Mouse (Mus musculus) bone marrow macrophage, adult 2 months (primary cell): ENCODE measurements around the gene Vars. TPM values are rescaled to one million over a fixed set of nuclear protein-coding genes. Genes with fewer than 3 reads are reported as not detected.
A peak's percentile ranks its signal among the peaks of the same experiment; 100 is the strongest.

ENCODE experiments used
- H3K27ac ChIP-seq: 2 replicates; pipeline ENCODE4 v1.5.1; 2012; ENCODE audit warnings: low read depth, low read length; ENCODE audit not compliant: insufficient read depth
- H3K4me1 ChIP-seq: 2 replicates; pipeline ENCODE4 v1.6.1; 2012; ENCODE audit warnings: low read length; ENCODE audit not compliant: control insufficient read depth, insufficient read depth
- H3K4me3 ChIP-seq: 2 replicates; pipeline ENCODE4 v1.5.1; 2012; ENCODE audit warnings: mild to moderate bottlenecking, low read length, moderate library complexity; ENCODE audit not compliant: insufficient read depth
- CTCF ChIP-seq: IDR thresholded peaks from 2 replicates; pipeline ENCODE4 v1.5.1; 2012; ENCODE audit warnings: low read depth, mild to moderate bottlenecking, low read length, moderate library complexity
- POLR2A ChIP-seq: IDR thresholded peaks from 2 replicates; pipeline ENCODE4 v1.6.1; 2012; ENCODE audit warnings: mild to moderate bottlenecking, low read depth, low read length, borderline replicate concordance
- polyA plus RNA-seq: library from polyadenylated mRNA; stranded (reverse); fragments of >200 nt; gene quantifications from 2 replicates; pipeline ENCODE4 v1.2.4, GENCODE M21; 2012; ENCODE audit not compliant: missing spikeins, insufficient read depth, insufficient read length

Gene Vars
- polyA plus RNA-seq, 1 experiment = 35.2 TPM

DNA sequence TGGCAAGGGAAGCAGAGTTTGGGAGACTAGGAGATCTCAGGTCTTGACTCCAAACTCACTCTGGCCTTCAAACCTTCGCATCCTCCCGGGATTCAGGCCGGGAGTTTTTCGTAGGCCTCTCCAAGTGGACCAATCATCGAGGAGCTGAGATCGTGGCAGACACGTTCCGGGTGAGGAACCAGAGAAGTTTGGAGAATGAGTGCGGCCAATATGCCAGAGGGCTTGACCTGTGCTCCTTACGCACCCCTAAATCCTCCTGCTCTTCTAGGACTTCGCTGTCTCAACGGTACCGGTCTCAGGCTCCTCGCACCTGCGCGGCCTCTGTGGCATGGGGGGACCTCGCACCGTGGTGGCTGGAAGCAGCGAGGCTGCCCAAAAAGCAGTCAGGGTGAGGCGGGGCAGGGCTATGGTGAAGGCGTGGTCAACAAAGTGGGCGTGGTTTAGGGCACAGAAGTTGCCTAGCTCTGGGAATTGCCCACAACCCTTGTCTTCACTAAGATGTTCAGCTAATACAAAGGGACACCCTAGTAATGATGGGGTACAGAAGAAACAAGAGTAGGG is 60.0 kb downstream of the Vars start:
- Histone ChIP-seq H3K4me1 (0 out of 2 replicates have a peak, but pooled peaks cover 2% of the 10 kb centered on the region), H3K4me3 (no peak overlapping the region), H3K27ac (no peak overlapping the region)
- no peak for TF ChIP-seq POLR2A

DNA sequence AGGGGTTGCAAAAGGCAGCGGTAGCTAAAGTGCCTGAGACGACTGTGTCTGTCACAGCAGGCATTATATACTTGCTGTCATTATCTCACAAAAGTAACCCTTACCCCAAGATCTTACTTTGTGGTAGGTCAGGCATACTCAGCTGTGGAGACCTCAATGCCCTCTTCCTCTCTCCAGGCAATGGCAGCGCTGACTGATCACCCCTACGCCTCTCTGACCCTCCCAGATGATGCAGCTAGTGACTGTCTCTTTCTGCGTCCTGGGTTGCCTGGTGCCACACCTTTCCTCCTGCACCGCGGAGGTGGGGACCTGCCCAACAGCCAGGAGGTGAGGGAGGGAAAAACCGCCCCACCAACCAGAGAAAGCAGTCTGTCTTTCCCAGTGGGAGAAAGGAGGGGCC is 60.5 kb downstream of the Vars start:
- Histone ChIP-seq H3K4me3 (no peak overlapping the region), H3K27ac (no peak overlapping the region), H3K4me1 (0 out of 2 replicates have a peak, but pooled peaks cover 2% of the 10 kb centered on the region)
- TF ChIP-seq CTCF (no peak), POLR2A (no peak)

DNA sequence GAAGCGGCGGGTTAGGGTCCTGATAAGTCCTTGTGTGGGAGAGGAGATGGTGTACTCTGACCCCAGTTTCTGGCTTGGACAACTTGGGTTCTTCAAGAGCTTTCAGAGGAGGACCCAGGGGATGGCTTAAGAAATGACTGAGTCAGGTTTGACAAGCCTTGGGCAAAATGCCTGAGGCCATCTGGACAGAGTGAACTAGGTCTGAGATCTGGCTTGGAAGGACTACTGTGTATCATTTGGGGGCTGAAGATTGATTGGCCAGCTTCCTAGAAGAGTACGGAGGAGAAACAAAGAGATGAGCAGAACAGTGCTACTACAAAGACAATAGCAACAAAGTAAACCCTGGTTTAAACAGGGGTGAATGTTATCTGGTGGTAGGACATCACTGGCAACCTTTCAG is 62.7 kb downstream of the Vars start:
- Histone ChIP-seq H3K27ac (no peak overlapping the region), H3K4me1 (0 out of 2 replicates have a peak, but pooled peaks cover 2% of the 10 kb centered on the region), H3K4me3 (no peak overlapping the region)
- TF ChIP-seq CTCF (no peak), POLR2A (no peak)

DNA sequence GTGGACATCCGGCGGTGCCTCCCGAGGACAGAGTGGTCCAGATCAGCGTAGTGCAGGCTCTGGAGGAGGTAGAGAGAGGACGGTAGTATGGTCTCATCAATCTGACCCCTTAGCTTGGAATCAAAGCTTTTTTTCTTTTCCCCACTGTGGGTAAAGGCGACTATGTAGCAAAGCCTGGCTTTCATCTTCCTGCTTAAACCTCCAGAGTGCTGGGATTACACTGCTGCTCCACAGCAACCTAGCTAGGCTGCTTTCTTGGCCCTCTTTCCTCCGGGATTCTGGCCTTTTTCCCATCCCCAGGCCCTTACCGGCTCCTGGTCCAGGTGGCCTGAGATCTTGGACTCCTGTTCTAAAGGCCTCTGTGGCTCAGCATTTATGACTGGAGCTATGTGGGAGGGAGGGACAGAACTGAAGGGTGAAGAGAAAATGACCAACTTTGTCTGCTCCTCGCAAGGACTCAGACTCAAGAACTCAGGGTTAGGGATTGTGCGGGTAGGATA is 63.6 kb downstream of the Vars start:
- Histone ChIP-seq H3K4me3 (no peak overlapping the region), H3K4me1 (0 out of 2 replicates have a peak, but pooled peaks cover 2% of the 10 kb centered on the region), H3K27ac (no peak overlapping the region)
- TF ChIP-seq CTCF = no peak
- TF ChIP-seq POLR2A = no peak

DNA sequence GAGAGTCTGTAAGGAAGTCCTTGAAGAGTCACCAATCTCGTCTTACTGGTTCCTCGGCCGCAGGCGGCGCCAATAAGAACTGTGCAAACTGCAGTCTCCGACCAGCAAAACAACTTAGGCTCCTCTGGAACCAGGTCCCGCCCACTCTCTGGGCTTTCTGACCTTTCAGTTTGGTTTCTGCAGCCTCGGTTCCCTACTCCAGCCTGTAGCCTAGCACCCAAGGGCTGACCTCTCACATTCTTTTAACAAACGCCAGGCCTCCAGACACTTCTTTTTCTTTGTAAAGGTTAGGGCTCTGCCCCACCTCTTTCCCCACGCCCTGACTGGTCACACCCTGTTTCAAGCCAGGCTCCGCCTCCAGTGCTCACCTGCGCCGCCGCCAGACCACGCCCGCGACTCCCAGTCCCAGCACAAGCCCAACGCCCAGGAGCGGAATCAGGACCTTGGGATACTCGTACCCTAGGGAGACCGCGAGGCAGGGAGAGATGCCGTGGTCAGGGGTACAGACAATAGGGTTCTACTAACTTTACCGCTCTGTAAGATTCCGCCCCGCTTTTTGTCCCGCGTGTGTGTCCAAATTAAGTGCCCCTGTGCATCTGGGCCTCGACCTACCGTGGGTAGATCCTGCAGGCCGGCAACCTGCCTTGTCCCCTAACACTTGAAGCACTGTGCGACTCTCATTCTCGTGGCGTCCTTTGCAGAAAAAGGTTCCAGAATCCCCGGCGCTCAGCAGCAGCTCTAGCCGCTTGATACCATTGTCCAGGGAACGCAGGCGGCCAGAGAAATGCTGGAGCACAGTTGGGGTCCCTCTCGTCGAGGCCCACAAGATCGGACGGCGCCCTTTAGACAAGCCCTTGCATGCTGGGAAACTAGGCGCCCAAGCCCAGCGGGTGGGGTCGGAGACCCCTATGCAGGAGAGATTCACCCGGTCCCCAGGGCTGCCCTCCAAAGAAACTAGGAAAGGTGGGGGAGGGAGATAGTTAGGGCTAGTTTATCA is 64.5 kb downstream of the Vars start, which contains the start of gene Ly6g6c:
Gene Ly6g6c (plus strand): TSS at position 438 of the 997 bp plus-strand sequence.
- peak within 1 kb of the TSS; percentile 48 for H3K4me3 ChIP-seq

More for the DNA sequence above, 64.5 kb downstream of the Vars start, which contains the start of gene Ly6g6c:
- TF ChIP-seq CTCF (no peak), POLR2A (no peak)
- Histone ChIP-seq H3K27ac (no peak within 1 kb of the TSS), H3K4me1 (0 out of 2 replicates have a peak, but pooled peaks cover 2% of the 10 kb centered on the region)

Other genes with a start within 250 kb of the Vars start
- gene Cyp21a1, start 196.4 kb upstream of the Vars start, polyA plus RNA-seq = not detected in 2 replicates
- gene Stk19, start 164.0 kb upstream of the Vars start, polyA plus RNA-seq = 33.8 and 44.1 TPM in 2 replicates
- 30.8 and 38.9 TPM in 2 replicates for gene Dxo, start 164.0 kb upstream of the Vars start, polyA plus RNA-seq
- gene Skiv2l, start 150.8 kb upstream of the Vars start, polyA plus RNA-seq = 37.8 and 40.2 TPM in 2 replicates
- gene Nelfe, start 150.6 kb upstream of the Vars start, polyA plus RNA-seq = 48.9 and 56.8 TPM in 2 replicates
- gene Cfb, start 138.5 kb upstream of the Vars start, polyA plus RNA-seq = 12.0 and 13.3 TPM in 2 replicates
- 4.0 and 4.6 TPM in 2 replicates for gene Zbtb12, start 121.5 kb upstream of the Vars start, polyA plus RNA-seq
- gene Gm20547, start 118.9 kb upstream of the Vars start, polyA plus RNA-seq = 0.27 TPM in 1 of 2 replicates, not detected in the other
- not detected in 2 replicates for gene C2, start 102.7 kb upstream of the Vars start, polyA plus RNA-seq
- gene Ehmt2, start 102.5 kb upstream of the Vars start, polyA plus RNA-seq = 145 and 150 TPM in 2 replicates
- not detected in 2 replicates for gene Slc44a4, start 86.5 kb upstream of the Vars start, polyA plus RNA-seq
- gene Neu1, start 69.7 kb upstream of the Vars start, polyA plus RNA-seq = 73.6 and 73.9 TPM in 2 replicates
- 1.2 and 1.5 TPM in 2 replicates for gene Hspa1b, start 41.7 kb upstream of the Vars start, polyA plus RNA-seq
- gene Gm20481, start 31.1 kb upstream of the Vars start, polyA plus RNA-seq = not detected in 2 replicates
- 1.3 TPM in 2 replicates for gene Hspa1a, start 28.8 kb upstream of the Vars start, polyA plus RNA-seq
- gene Hspa1l, start 28.3 kb upstream of the Vars start, polyA plus RNA-seq = not detected in 2 replicates
- gene Lsm2, start 19.1 kb upstream of the Vars start, polyA plus RNA-seq = 37.1 and 44.0 TPM in 2 replicates
- gene Vwa7, start 15.6 kb downstream of the Vars start, polyA plus RNA-seq = 0.31 and 0.34 TPM in 2 replicates
- not detected in 2 replicates for gene Sapcd1, start 27.0 kb downstream of the Vars start, polyA plus RNA-seq
- gene Msh5, start 45.8 kb downstream of the Vars start, polyA plus RNA-seq = 2.4 and 3.2 TPM in 2 replicates
- 357 and 381 TPM in 2 replicates for gene Clic1, start 49.0 kb downstream of the Vars start, polyA plus RNA-seq
- 9.0 and 10.9 TPM in 2 replicates for gene Ddah2, start 58.0 kb downstream of the Vars start, polyA plus RNA-seq
- not detected in 2 replicates for gene Ly6g6c, start 64.4 kb downstream of the Vars start, polyA plus RNA-seq
- not detected in 2 replicates for gene Mpig6b, start 65.2 kb downstream of the Vars start, polyA plus RNA-seq
- gene Ly6g6e, start 75.9 kb downstream of the Vars start, polyA plus RNA-seq = not detected in 2 replicates
- 1.0 TPM in 1 of 2 replicates, not detected in the other for gene Ly6g6d, start 77.1 kb downstream of the Vars start, polyA plus RNA-seq
- not detected in 2 replicates for gene Ly6g6f, start 84.6 kb downstream of the Vars start, polyA plus RNA-seq
- 39.8 and 40.7 TPM in 2 replicates for gene Abhd16a, start 88.3 kb downstream of the Vars start, polyA plus RNA-seq
- gene Ly6g5c, start 107.3 kb downstream of the Vars start, polyA plus RNA-seq = not detected in 2 replicates
- 0.54 and 0.92 TPM in 2 replicates for gene Ly6g5b, start 114.4 kb downstream of the Vars start, polyA plus RNA-seq
- 24.6 and 29.1 TPM in 2 replicates for gene Gpank1, start 120.5 kb downstream of the Vars start, polyA plus RNA-seq
- gene Csnk2b, start 121.1 kb downstream of the Vars start, polyA plus RNA-seq = 136 and 143 TPM in 2 replicates
- gene D17H6S53E, start 125.4 kb downstream of the Vars start, polyA plus RNA-seq = 29.2 and 30.4 TPM in 2 replicates
- not detected in 2 replicates for gene Apom, start 131.1 kb downstream of the Vars start, polyA plus RNA-seq
- gene Bag6, start 134.2 kb downstream of the Vars start, polyA plus RNA-seq = 151 and 166 TPM in 2 replicates
- 136 and 162 TPM in 2 replicates for gene Prrc2a, start 163.9 kb downstream of the Vars start, polyA plus RNA-seq
- 420 and 469 TPM in 2 replicates for gene Aif1, start 175.1 kb downstream of the Vars start, polyA plus RNA-seq
- 811 and 856 TPM in 2 replicates for gene Lst1, start 187.5 kb downstream of the Vars start, polyA plus RNA-seq
- gene Ltb, start 193.5 kb downstream of the Vars start, polyA plus RNA-seq = not detected in 2 replicates
- 11.9 and 12.8 TPM in 2 replicates for gene Tnf, start 201.0 kb downstream of the Vars start, polyA plus RNA-seq
- gene Lta, start 204.4 kb downstream of the Vars start, polyA plus RNA-seq = not detected in 2 replicates
- gene Gm16181, start 219.8 kb downstream of the Vars start, polyA plus RNA-seq = not detected in 2 replicates
- gene Atp6v1g2, start 232.7 kb downstream of the Vars start, polyA plus RNA-seq = 11.2 and 15.1 TPM in 2 replicates
- 15.5 and 15.7 TPM in 2 replicates for gene Nfkbil1, start 234.8 kb downstream of the Vars start, polyA plus RNA-seq
- gene Ddx39b, start 240.8 kb downstream of the Vars start, polyA plus RNA-seq = 164 and 169 TPM in 2 replicates